Mouse (Mus musculus) heart, embryonic 15.5 days (tissue): ENCODE results near the gene Mucl3. TPM values are rescaled to one million over a fixed set of nuclear protein-coding genes. Genes with fewer than 3 reads are reported as not detected.

ENCODE experiments used
- ATAC-seq: fragments of 200-750 bp; cut with Nextera tagmentation; replicated peaks from 2 replicates; pipeline ENCODE4 v1.8.0; 2017; ENCODE audit warnings: low read depth, moderate TSS enrichment; ENCODE audit not compliant: insufficient number of reproducible peaks, insufficient read depth, low FRiP score
- H3K27ac ChIP-seq: fragments of 300-500 bp; sonication (generic); 2 replicates; pipeline ENCODE4 v1.5.1; 2015; ENCODE audit warnings: mild to moderate bottlenecking, inconsistent platforms
- H3K27me3 ChIP-seq: fragments of 300-500 bp; sonication (generic); 2 replicates; pipeline ENCODE4 v1.6.1; 2015; ENCODE audit warnings: inconsistent platforms
- H3K36me3 ChIP-seq: fragments of 300-500 bp; sonication (generic); 2 replicates; pipeline ENCODE4 v1.6.1; 2015; ENCODE audit warnings: mild to moderate bottlenecking, inconsistent platforms
- H3K4me1 ChIP-seq: fragments of 300-500 bp; sonication (generic); replicated peaks from 2 replicates; pipeline ENCODE4 v1.6.1; 2015; ENCODE audit warnings: inconsistent platforms
- H3K4me2 ChIP-seq: fragments of 300-500 bp; sonication (generic); 2 replicates; pipeline ENCODE4 v1.6.1; 2015; ENCODE audit warnings: inconsistent platforms, mild to moderate bottlenecking, moderate library complexity
- H3K4me3 ChIP-seq: fragments of 300-500 bp; sonication (generic); 2 replicates; pipeline ENCODE4 v1.5.1; 2015; ENCODE audit warnings: mild to moderate bottlenecking, inconsistent platforms
- H3K9ac ChIP-seq: fragments of 300-500 bp; sonication (generic); 2 replicates; pipeline ENCODE4 v1.6.1; 2015; ENCODE audit warnings: mild to moderate bottlenecking, inconsistent platforms
- H3K9me3 ChIP-seq: fragments of 300-500 bp; sonication (generic); replicated peaks from 2 replicates; pipeline ENCODE4 v1.6.1; 2016; ENCODE audit warnings: inconsistent platforms
- WGBS: fragments of 180-500 bp; shearing (Covaris S2); methylation state at CpG from one replicate; pipeline ENCODE4 v1.1.7; 2015; ENCODE audit warnings: mixed read lengths; 5-methylcytosine and 5-hydroxymethylcytosine counted together
- polyA plus RNA-seq: library from polyadenylated mRNA; unstranded; fragments of >200 nt; fragmentation: Nextera tagmentation; extraction: Ambion mirVana; gene quantifications from 2 replicates; pipeline ENCODE4 v1.2.1, GENCODE M21; 2015

Gene Mucl3
- polyA plus RNA-seq, result 0.22 and 0.23 TPM in 2 replicates

GRCm38 (mm10) chr17:35643609-35644236, at the start of gene Mucl3:
Gene Mucl3 (minus strand): TSS chr17:35643695.
- Histone ChIP-seq H3K36me3 (no peaks in the 10 kb centered on the region), H3K27me3 (peaks cover 23% of the 10 kb centered on the region), H3K9ac (no peak within 1 kb of the TSS), H3K9me3 (no peaks in the 10 kb centered on the region), H3K4me2 (no peak within 1 kb of the TSS), H3K4me3 (no peak within 1 kb of the TSS), H3K4me1 (peaks cover 8% of the 10 kb centered on the region), H3K27ac (no peak within 1 kb of the TSS)
- ATAC-seq, result no peak
- 64% methylated on average over 13 of the region's 13 CpGs for WGBS

- H3K36me3 ChIP-seq, result peaks cover 75% of the 10 kb centered on the region
These were observed 48.9 kb upstream of the Mucl3 start for GRCm38 (mm10) chr17:35692368-35692767.

GRCm38 (mm10) chr17:35691811-35692210, 48.3 kb upstream of the Mucl3 start:
- no peak overlapping the region for H3K9ac ChIP-seq
- WGBS, result 66% methylated on average over 4 of the region's 4 CpGs
- H3K27me3 ChIP-seq, result no peaks in the 10 kb centered on the region
- H3K27ac ChIP-seq, result no peak overlapping the region
- H3K36me3 ChIP-seq, result peaks cover 80% of the 10 kb centered on the region
- H3K4me3 ChIP-seq, result no peak overlapping the region
- H3K4me1 ChIP-seq, result peaks cover 4% of the 10 kb centered on the region
- H3K9me3 ChIP-seq, result 0 out of 2 replicates have a peak, but pooled peaks cover 3% of the 10 kb centered on the region
- no peak for ATAC-seq
- H3K4me2 ChIP-seq, result no peak overlapping the region

More at GRCm38 (mm10) chr17:35692368-35692767, 48.9 kb upstream of the Mucl3 start:
- Histone ChIP-seq H3K27ac (no peak overlapping the region), H3K9ac (no peak overlapping the region), H3K4me2 (no peak overlapping the region), H3K4me3 (no peak overlapping the region), H3K27me3 (no peaks in the 10 kb centered on the region), H3K9me3 (0 out of 2 replicates have a peak, but pooled peaks cover 3% of the 10 kb centered on the region), H3K4me1 (peaks cover 10% of the 10 kb centered on the region)
- WGBS, result 75% methylated on average over 4 of the region's 4 CpGs
- no peak for ATAC-seq

GRCm38 (mm10) chr17:35689936-35690645, 46.6 kb upstream of the Mucl3 start:
- Histone ChIP-seq H3K36me3 (peaks cover 90% of the 10 kb centered on the region), H3K4me1 (no peaks in the 10 kb centered on the region), H3K27ac (no peak overlapping the region), H3K4me2 (no peak overlapping the region), H3K4me3 (no peak overlapping the region), H3K9ac (no peak overlapping the region), H3K9me3 (no peaks in the 10 kb centered on the region), H3K27me3 (no peaks in the 10 kb centered on the region)
- no peak for ATAC-seq
- 89% methylated on average over 18 of the region's 18 CpGs for WGBS

- ATAC-seq, result no peak
- no peaks in the 10 kb centered on the region for H3K27me3 ChIP-seq
- 81% methylated on average over 25 of the region's 25 CpGs for WGBS
These were observed 45.1 kb upstream of the Mucl3 start for GRCm38 (mm10) chr17:35688347-35689175.

GRCm38 (mm10) chr17:35685061-35685460, 41.6 kb upstream of the Mucl3 start:
- Histone ChIP-seq H3K36me3 (peaks cover 88% of the 10 kb centered on the region), H3K9ac (no peak overlapping the region), H3K4me1 (no peaks in the 10 kb centered on the region), H3K9me3 (no peaks in the 10 kb centered on the region), H3K4me3 (no peak overlapping the region), H3K4me2 (no peak overlapping the region), H3K27ac (no peak overlapping the region), H3K27me3 (no peaks in the 10 kb centered on the region)
- 69% methylated on average over 9 of the region's 9 CpGs for WGBS
- ATAC-seq, result no peak

More at GRCm38 (mm10) chr17:35688347-35689175, 45.1 kb upstream of the Mucl3 start:
- Histone ChIP-seq H3K9ac (no peak overlapping the region), H3K27ac (no peak overlapping the region), H3K9me3 (no peaks in the 10 kb centered on the region), H3K4me2 (no peak overlapping the region), H3K4me1 (no peaks in the 10 kb centered on the region), H3K36me3 (peaks cover 100% of the 10 kb centered on the region), H3K4me3 (no peak overlapping the region)

- Histone ChIP-seq H3K36me3 (peaks cover 58% of the 10 kb centered on the region), H3K9me3 (no peaks in the 10 kb centered on the region), H3K9ac (no peak overlapping the region), H3K4me1 (no peaks in the 10 kb centered on the region), H3K4me2 (no peak overlapping the region), H3K4me3 (no peak overlapping the region), H3K27me3 (no peaks in the 10 kb centered on the region), H3K27ac (no peak overlapping the region)
- 82% methylated on average over 13 of the region's 13 CpGs for WGBS
- ATAC-seq, result no peak
These were observed 38.5 kb upstream of the Mucl3 start for GRCm38 (mm10) chr17:35681986-35682385.

- Histone ChIP-seq H3K27ac (no peak overlapping the region), H3K9me3 (no peaks in the 10 kb centered on the region), H3K4me3 (no peak overlapping the region), H3K4me2 (no peak overlapping the region), H3K9ac (no peak overlapping the region), H3K27me3 (no peaks in the 10 kb centered on the region), H3K36me3 (peaks cover 44% of the 10 kb centered on the region), H3K4me1 (no peaks in the 10 kb centered on the region)
- WGBS, result 48% methylated on average over 6 of the region's 6 CpGs
- no peak for ATAC-seq
These were observed 37.1 kb upstream of the Mucl3 start for GRCm38 (mm10) chr17:35680591-35680990.

GRCm38 (mm10) chr17:35673416-35674035, 30.0 kb upstream of the Mucl3 start, which contains the start of gene Gtf2h4:
Gene Gtf2h4 (minus strand): TSS chr17:35673739.
- Histone ChIP-seq H3K4me1 (peaks cover 7% of the 10 kb centered on the region), H3K9me3 (no peaks in the 10 kb centered on the region), H3K4me3 (peak within 1 kb of the TSS; percentile 69), H3K27ac (peak within 1 kb of the TSS; percentile 59; the same call in 1 of the 2 replicates), H3K36me3 (peaks cover 9% of the 10 kb centered on the region; the same call in 1 of the 2 replicates), H3K4me2 (peak within 1 kb of the TSS; percentile 85), H3K9ac (peak within 1 kb of the TSS; percentile 85), H3K27me3 (no peaks in the 10 kb centered on the region)
- WGBS, result under 1% methylated on average over 23 of the region's 23 CpGs
- ATAC-seq, result peak; percentile 95

- peak overlapping the region; percentile 69; the same call in 1 of the 2 replicates for H3K4me3 ChIP-seq
- H3K27me3 ChIP-seq, result no peaks in the 10 kb centered on the region
- no peak for ATAC-seq
- peaks cover 14% of the 10 kb centered on the region for H3K4me1 ChIP-seq
- H3K27ac ChIP-seq, result no peak overlapping the region
- H3K9me3 ChIP-seq, result no peaks in the 10 kb centered on the region
- 83% methylated on average over 6 of the region's 6 CpGs for WGBS
- H3K36me3 ChIP-seq, result peaks cover 9% of the 10 kb centered on the region; the same call in 1 of the 2 replicates
- no peak overlapping the region for H3K9ac ChIP-seq
- no peak overlapping the region for H3K4me2 ChIP-seq
These were observed 29.0 kb upstream of the Mucl3 start for GRCm38 (mm10) chr17:35672527-35672926.
